Mouse (Mus musculus) MEL (cell line): ENCODE measurements around the gene Scrn3.

Experiments
- CHD2 ChIP-seq: IDR thresholded peaks from 2 replicates; pipeline ENCODE4 v1.6.1; 2011; ENCODE audit warnings: low read length, improper control_type of control experiment
- CTCF ChIP-seq, 3 experiments: IDR thresholded peaks in 2 of 3; conservative IDR thresholded peaks in 1 of 3; 2 replicates each; pipeline ENCODE4 v1.5.1; 2011 to 2012; ENCODE audit warnings: low read length in 3 of 3, low read depth in 2 of 3, mild to moderate bottlenecking in 2 of 3, improper control_type of control experiment in 1 of 3, inconsistent platforms in 1 of 3, mixed read lengths in 1 of 3, moderate library complexity in 1 of 3; ENCODE audit not compliant: control insufficient read depth in 1 of 3, insufficient read depth in 1 of 3, poor library complexity in 1 of 3, severe bottlenecking in 1 of 3
- MAFK ChIP-seq: IDR thresholded peaks from 2 replicates; pipeline ENCODE4 v1.6.1; 2011; ENCODE audit warnings: low read depth, mild to moderate bottlenecking, low read length, improper control_type of control experiment, borderline replicate concordance
- MAX ChIP-seq: IDR thresholded peaks from 2 replicates; pipeline ENCODE4 v1.6.1; 2011; ENCODE audit warnings: low read length, improper control_type of control experiment
- TCF12 ChIP-seq: IDR thresholded peaks from 2 replicates; pipeline ENCODE4 v1.6.1; 2014; ENCODE audit warnings: low read depth, mild to moderate bottlenecking, inconsistent platforms, low read length, improper control_type of control experiment, moderate library complexity

DNA sequence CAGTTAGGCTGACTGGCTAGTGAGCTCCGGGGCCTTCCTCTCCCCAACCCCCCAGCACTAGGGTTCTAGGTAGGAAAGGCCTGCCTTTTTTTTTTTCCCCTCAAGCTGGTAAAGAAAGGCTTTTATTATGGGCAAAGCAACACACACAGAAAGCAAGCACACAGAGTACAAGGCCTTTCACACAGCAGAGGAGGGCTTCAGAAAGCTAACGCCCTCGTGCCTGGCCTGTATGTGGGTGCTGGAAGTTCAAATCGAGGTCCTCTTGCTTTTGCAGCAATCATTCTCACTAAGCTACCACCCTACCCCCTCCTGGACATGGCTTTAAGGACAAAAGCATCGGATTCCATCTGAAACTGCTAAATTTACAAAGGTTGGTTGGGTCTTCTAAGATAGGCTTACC, 67.3 kb downstream of the Scrn3 start:
- no peak for TF ChIP-seq CTCF (IDR thresholded peaks at IDR 0.05 in 2 of 3, conservative IDR thresholded peaks at IDR 0.05 in 1 of 3; ENCODE audit: control insufficient read depth in 1 of 3, insufficient read depth in 1 of 3, low read depth in 2 of 3, low read length in 3 of 3, poor library complexity in 1 of 3, severe bottlenecking in 1 of 3)
- TF ChIP-seq MAFK, result no peak
- TF ChIP-seq CHD2, result no peak
- TF ChIP-seq TCF12, result no peak
- TF ChIP-seq MAX, result no peak
